Mouse (Mus musculus): ENCODE measurements at regions not wholly inside any gene's neighbourhood (a gene's known extent, or its start where the extent isn't known, plus 50 kb on each side); places are given as distances from the start of the nearest gene placed in this dataset.
A peak's percentile ranks its signal among the peaks of the same experiment; 100 is the strongest.

DNA sequence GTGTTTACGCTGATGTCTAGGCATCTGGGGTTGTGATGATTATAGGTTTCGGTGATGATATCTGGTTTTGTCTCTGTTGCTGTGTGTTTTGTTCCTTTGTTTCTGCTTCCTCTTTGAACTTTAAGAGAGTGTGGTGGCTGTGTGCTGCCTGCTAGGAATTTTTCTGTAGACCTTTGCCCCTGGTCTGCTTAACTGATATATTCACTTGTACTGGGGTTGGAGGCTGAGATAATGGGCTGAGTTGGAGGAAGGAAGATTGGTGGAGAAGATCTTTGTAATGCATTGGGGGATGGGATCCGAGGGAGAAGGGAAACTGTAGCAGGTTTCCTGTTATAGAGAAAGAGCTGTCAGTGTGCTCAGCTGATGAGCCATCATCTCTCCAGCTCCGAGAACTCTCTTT is 55.8 kb downstream of the Mid1ip1 start:
- peak; percentile 7 for DNase-seq (ENCODE audit: low spot score)

DNA sequence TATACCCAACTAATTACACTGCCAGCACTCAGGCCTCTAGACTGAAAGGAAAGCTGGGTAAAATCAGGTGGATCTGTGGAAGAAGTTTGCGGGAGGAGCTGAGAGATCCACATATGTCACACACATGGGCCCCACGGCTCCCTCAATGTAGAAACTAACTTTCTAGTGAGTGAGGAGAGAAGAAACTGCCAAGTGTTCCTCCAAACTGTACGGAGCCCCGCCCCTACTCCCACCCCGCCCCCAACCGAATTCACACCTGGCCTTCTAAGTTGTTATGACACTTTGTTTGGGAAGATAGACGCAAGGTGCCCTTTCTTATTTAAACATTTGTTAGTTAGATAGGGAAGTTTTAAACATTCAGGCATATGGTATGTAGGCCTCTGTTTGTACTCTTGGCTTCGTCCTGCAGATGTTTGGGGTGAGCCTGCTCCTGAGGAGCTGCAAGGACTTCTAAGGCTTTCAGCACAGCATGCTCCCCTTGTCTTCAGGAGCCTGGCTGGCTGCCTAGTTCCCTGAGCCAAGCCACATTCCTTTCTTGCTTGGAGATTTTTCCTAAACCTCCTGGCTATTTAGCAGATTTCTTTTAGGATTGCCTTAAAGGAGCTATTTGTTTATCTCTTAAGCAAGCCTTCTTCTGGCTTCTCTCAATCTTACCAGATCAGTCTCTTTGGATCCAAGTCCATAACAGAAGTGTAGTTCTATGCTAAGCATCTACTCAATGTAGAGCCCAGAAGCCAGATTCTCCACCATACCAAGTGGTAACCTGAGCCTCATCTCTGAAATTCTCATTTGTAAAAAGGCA is 61.1 kb downstream of the Mid1ip1 start:
- peak; percentile 13 for DNase-seq (ENCODE audit: low spot score)

- no peak for DNase-seq (ENCODE audit: low spot score)
These were observed 61.7 kb downstream of the Mid1ip1 start for GRCm38 (mm10) chrX:10776516-10776818.

DNA sequence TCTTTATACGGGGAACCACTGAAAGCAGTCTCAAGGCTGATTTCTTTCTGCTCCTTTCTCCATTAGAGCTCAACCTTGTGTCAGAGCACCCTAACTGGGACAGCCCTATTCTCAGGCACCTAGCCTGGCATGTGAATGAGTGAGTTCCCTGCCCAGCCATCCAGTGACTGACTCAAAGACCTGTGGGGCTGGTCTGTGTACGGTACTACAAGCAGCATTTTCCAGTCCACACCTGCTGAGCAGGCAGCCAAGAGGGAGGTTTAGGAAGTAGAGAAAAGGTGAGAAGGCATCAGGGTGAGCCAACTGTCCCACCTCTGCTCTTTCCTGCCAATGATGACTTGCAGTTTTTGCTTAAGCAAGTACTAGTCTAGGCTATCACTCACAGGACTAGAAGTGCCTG is 63.2 kb downstream of the Mid1ip1 start:
- DNase-seq (ENCODE audit: low spot score) = no peak

- DNase-seq (ENCODE audit: low spot score) = no peak
These were observed 71.5 kb downstream of the Mid1ip1 start for GRCm38 (mm10) chrX:10786359-10786758.

GRCm38 (mm10) chrX:10787057-10787456 is 72.2 kb downstream of the Mid1ip1 start:
- DNase-seq (ENCODE audit: low spot score) = no peak

GRCm38 (mm10) chrX:10820313-10820920 is 105.6 kb downstream of the Mid1ip1 start:
- DNase-seq (ENCODE audit: low spot score) = no peak

DNA sequence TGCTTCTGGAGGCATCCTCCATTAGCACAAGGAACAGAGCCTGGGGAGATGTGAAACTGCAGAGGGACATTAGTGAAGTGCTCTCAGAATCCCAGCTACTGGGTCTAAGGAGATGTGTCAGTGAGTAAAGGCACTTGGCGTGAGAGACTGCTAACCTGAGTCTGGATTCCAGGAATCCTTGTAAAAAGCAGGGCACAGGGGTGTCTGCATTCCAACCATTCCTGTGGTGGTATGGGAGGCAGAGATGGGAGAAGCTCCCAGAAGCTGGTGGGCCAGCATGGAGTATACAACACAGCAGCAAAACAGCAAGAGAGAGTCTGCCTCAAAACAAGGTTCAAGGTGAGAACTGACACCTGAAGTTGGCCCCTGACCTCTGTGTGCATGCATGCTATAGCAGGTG is 118.9 kb downstream of the Mid1ip1 start:
- DNase-seq (ENCODE audit: low spot score) = peak; percentile 16

GRCm38 (mm10) chrX:10857089-10857488 is 142.3 kb downstream of the Mid1ip1 start:
- no peak for DNase-seq (ENCODE audit: low spot score)

DNA sequence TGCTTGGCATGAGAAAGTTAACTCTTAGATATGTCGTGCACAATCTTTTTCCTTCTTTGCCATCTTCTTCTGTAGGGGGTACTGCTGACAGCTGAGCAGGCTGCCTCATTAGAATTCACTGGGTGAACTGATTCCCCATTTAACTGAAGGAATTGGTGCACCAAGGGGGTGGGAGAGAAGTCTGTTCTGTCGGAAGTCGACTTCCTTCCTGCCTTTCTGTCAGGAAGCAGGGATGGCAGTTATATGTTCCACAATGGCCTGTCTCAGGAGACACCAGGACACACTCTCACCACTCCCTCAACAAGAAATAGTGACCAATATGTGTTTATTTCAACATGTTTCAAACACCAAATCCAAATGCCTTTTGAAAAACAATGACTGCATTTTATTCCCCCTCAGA is 142.9 kb downstream of the Mid1ip1 start:
- no peak for DNase-seq (ENCODE audit: low spot score)

DNA sequence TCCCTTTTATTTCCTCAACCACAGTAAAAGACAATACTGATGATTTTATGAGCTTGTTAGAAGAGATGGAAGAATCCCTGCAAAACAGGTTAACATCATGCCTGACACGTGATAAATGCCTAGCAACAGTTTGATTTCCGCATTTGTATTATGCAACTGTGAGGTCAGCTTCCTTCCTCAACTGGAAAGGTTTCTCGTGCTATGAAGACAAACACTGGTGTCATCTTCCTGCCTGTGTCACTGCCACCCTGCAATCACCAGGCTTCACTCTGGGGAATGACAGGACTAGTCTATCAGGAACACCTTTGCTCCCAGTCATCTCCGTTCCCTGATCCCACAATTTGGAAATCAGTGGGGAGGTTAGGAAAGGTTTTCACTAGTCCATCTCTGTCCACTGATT is 156.8 kb downstream of the Mid1ip1 start:
- DNase-seq (ENCODE audit: low spot score) = no peak

- no peak for DNase-seq (ENCODE audit: low spot score)
These were observed 163.0 kb downstream of the Mid1ip1 start for GRCm38 (mm10) chrX:10877856-10878255.

DNA sequence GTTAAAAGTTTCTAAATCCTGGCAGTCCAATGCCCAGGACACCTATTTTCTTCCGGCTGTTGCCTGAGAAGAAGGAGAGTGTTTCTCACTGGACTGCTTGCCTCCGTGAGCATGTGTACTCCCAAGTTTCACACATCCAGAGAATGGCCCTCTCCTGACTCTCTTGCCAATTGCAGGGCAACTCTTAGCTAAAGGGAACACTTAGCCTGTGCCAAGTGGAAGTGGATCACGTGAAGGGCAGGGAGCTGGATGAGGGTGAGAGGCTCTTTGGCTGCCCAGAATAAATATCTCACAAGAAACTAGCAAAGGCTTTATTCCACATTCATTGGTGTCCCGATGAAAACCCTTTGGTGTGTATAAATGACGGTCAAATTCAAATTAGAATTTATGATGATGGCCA is 164.1 kb downstream of the Mid1ip1 start:
- DNase-seq (ENCODE audit: low spot score) = no peak

DNA sequence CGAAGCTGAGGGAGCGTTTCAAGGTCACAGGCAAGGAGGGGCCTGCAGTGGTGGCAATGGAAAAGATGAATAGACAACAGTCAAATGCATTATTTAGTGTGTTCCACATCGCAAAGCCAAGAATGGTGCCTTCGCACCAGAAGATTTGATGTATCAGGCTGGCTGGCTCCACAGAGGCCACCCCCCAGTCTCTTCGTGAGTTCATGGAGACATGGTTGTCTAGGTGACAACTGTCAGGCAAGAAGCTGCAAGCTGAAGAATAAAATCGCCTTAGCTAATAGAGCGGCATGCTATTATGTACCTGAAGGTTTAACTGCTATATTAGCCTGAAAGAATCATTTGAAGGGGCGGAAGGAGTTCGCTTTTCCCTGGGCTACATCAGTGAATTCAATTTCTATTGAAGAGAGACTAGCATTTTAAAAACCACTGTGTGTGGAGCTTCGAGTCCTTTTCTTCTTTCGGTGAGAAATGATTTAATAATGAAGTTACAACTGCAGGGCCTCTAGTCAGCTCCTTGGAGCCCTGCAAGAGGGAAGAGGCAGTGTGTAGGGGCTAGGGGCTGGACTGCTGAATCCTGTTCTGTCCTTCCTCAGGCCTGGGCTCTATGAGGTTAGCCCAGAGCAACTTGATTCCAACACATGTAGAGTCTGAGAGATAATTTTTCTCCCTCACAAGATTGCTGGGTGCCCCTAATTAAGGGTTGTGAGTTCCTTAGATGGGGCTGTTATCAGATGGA is 169.1 kb downstream of the Mid1ip1 start:
- DNase-seq (ENCODE audit: low spot score) = no peak

DNA sequence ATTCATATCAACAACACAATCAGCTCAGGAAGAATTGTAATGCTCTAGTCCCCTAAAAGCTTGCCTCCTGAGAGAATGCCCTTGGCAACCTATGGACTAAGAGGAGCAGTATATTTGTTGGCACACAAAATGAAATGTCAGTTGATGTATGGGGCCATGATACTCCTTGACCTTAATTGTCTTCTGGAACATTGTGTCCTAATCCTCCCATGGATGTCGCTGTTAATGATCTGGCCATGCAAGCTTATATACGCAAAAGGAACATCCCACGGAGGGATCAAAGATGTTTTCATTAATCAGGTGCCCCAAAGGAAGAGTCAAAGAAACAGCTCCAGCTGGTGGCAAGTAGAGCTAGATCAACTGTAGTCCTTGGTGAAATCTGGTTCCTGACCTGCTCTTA is 178.0 kb downstream of the Mid1ip1 start:
- DNase-seq (ENCODE audit: low spot score) = no peak

- no peak for DNase-seq (ENCODE audit: low spot score)
These were observed 181.6 kb downstream of the Mid1ip1 start for GRCm38 (mm10) chrX:10896193-10896955.

- DNase-seq (ENCODE audit: low spot score) = no peak
These were observed 187.9 kb downstream of the Mid1ip1 start for GRCm38 (mm10) chrX:10902686-10903085.

- DNase-seq (ENCODE audit: low spot score) = no peak
These were observed 189.3 kb downstream of the Mid1ip1 start for GRCm38 (mm10) chrX:10904072-10904471.

DNA sequence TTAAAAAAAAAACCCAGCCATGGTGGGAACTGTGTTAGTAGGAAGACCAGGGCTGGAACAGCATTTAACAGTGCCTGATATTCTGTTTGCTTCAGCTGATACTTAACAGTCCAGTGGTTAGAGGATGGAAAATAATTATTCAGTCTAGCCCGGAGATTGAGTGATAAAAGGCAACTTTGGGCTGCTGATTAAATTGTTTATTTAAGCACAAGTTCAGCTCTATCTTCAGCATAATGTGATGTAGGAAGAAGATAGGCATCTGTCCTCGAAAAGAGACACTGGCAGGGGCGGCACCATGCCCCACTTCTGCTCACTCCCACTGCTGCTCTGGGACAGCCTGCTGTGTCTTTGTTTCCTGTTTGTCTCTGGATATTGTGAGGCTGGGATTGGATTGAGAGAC is 190.1 kb downstream of the Mid1ip1 start:
- DNase-seq (ENCODE audit: low spot score) = no peak

DNA sequence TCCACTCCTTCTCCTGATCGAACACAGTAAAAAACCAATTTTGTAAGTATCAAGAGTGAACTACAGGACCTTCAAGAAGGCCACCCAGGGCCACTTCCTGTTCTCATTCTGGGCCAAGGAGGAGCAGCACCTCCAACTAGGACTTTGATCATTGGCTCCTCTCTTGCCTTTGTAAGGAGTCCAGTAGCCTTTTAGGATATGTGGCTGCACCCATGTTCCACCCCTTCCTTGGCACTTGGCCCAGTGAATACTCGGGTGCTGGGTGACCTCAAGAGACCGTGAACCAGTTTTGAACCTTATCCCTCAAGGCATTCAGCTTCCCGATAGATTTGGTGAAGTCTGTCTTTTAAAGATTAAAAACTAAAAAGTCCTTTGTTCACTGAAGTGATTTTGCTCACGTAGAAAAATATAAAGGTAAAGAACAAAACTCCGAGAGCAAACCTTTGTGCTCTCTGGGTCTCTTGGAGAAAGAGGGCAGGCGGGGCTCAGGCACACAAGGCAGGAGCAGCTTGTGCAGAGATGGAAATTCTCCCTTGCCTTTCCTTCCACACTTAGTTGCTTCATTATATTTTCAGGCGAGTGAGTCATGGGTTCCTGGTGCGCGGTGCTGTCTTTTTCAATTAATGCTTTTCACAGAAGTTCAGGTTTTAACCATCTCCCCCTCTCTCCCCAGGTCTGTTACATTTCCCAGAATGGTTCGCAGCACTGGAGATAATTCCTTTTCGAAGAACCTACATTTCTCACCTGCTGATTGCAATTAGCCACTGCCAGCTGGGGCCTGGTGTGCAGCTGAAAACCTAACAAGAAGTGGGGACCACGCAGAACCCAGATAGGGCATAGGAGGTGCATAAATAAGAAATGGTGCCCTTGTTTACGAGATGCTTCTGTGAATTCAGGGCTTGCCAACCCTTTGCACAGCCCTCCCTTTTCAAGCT is 196.6 kb downstream of the Mid1ip1 start:
- DNase-seq (ENCODE audit: low spot score) = no peak
